Mouse (Mus musculus): ENCODE measurements around the gene Pxdn. TPM values are rescaled to one million over a fixed set of nuclear protein-coding genes. Genes with fewer than 3 reads are reported as not detected.

Gene Pxdn
- total and polyA plus RNA-seq, 3 experiments = 0.04 to 0.21 (median 0.14) TPM

DNA sequence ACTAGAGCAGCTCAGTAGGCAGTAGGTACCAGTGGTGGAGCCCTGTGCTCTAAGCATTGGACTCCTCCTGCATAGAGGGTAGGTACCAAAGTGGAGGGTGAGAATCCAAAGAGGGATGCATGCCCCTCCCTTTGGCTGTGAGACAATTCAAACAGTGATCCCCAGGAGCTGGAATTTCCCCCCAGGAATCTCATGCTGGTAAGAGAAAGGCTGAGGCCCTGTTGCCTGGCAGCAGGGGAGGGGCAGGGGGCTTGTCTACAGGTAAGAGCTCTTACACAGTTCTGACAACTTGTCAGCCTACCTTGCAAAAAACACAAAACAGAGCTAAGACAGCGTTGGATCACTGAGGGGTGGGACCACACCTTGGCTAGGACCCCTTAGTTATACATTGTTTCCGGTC, 3.9 kb upstream of the Pxdn start:
- TF ChIP-seq ZKSCAN1 (IDR thresholded peaks at IDR 0.05; ENCODE audit: borderline replicate concordance, low read depth, low read length) (no peak), MAZ (IDR thresholded peaks at IDR 0.05; ENCODE audit: low read depth, low read length) (no peak), ELF1 (IDR thresholded peaks at IDR 0.05; ENCODE audit: low read depth, low read length) (no peak), SIN3A (IDR thresholded peaks at IDR 0.05; ENCODE audit: low read length) (no peak), ZMIZ1 (IDR thresholded peaks at IDR 0.05; ENCODE audit: low read depth, low read length) (no peak), MXI1 (IDR thresholded peaks at IDR 0.05; ENCODE audit: low read depth, low read length) (no peak), MEF2A (IDR thresholded peaks at IDR 0.05; ENCODE audit: borderline replicate concordance, low read depth, low read length) (no peak), NELFE (IDR thresholded peaks at IDR 0.05; ENCODE audit: low read depth, low read length) (no peak)
- dilution Hi-C loops (cut with MboI; ENCODE audit: extremely low pct_ligation_motif_present, extremely low pct_unique_long_range_greater_than_20kb, low sequenced_read_pairs) (no loop called here), in situ Hi-C loops (cut with MboI; ENCODE audit: low pct_ligation_motif_present, low pct_unique_long_range_greater_than_20kb, low sequenced_read_pairs) (no loop called here)
- Histone ChIP-seq H3K27ac (ENCODE audit: insufficient read depth, low read depth) (no peak overlapping the region), H3K36me3 (replicated peaks in 1 of 2; ENCODE audit: control insufficient read depth in 1 of 2, insufficient read depth in 1 of 2, low read length in 1 of 2) (no peaks in the 10 kb centered on the region), H3K4me2 (ENCODE audit: insufficient read depth, low read depth, poor library complexity, severe bottlenecking) (no peak overlapping the region), H3K4me1 (ENCODE audit: control insufficient read depth in 1 of 2, insufficient read depth in 2 of 2) (peaks cover 3 to 50% of the 10 kb centered on the region in 2 experiments; a peak in 2 of 4 replicates), H3K27me3 (replicated peaks) (no peaks in the 10 kb centered on the region), H3K9me3 (replicated peaks; ENCODE audit: low read length) (peaks cover 4% of the 10 kb centered on the region), H3K4me3 (replicated peaks in 1 of 3; ENCODE audit: low read depth in 2 of 3, low read length in 2 of 3, poor library complexity in 1 of 3) (no peak overlapping the region), H3K79me2 (replicated peaks; ENCODE audit: control insufficient read depth, extremely low read depth, insufficient read depth, poor library complexity, severe bottlenecking) (no peaks in the 10 kb centered on the region), H3K9ac (ENCODE audit: insufficient read depth, low read depth) (no peak overlapping the region)
- DNase-seq (ENCODE audit: extremely low read depth) = no peak

DNA sequence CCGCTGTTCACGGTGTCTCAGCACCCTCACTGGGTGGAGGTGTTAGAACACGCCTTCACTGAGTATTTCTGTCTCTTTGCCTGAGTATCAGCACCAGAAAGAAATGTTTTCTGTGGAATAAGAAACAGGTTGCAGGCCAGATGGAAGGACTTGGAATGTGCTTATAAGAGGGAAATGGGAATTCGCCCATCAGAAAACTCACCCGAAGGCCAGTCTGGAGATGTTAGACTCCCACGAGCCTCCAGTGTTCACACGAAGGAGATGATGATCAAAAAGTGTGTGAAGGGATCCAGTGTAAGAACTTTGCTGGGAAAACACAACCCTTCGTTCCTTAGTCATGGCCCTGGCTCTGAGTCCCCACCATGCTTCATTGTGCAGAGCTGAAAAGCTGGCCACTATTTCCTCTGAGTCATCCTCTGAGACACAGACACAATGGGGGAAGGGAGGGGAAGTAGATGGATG, 3.3 kb upstream of the Pxdn start:
- TF ChIP-seq CTCF (conservative IDR thresholded peaks at IDR 0.05 in 1 of 2, IDR thresholded peaks at IDR 0.05 in 1 of 2; ENCODE audit: low read depth in 2 of 2, low read length in 2 of 2) (no peak), ETS1 (conservative IDR thresholded peaks at IDR 0.05; ENCODE audit: low read depth, low read length) (no peak), RAD21 (IDR thresholded peaks at IDR 0.05; ENCODE audit: low read depth, low read length) (no peak), MEF2A (IDR thresholded peaks at IDR 0.05; ENCODE audit: borderline replicate concordance, low read depth, low read length) (no peak), USF1 (IDR thresholded peaks at IDR 0.05; ENCODE audit: low read depth, low read length) (no peak), HCFC1 (IDR thresholded peaks at IDR 0.05; ENCODE audit: low read depth, low read length) (no peak), KAT2A (IDR thresholded peaks at IDR 0.05; ENCODE audit: insufficient replicate concordance, low read length) (no peak), POLR2AphosphoS2 (IDR thresholded peaks at IDR 0.05; ENCODE audit: low read depth, low read length) (no peak), CHD1 (IDR thresholded peaks at IDR 0.05; ENCODE audit: low read depth, low read length) (no peak), USF2 (conservative IDR thresholded peaks at IDR 0.05; ENCODE audit: low read depth, low read length) (no peak)
- no peak overlapping the region for H3K27ac ChIP-seq (ENCODE audit: insufficient read depth, low read depth)
- no peak overlapping the region for H3K9ac ChIP-seq (ENCODE audit: insufficient read depth, low read depth)
- H3K36me3 ChIP-seq (replicated peaks in 1 of 2; ENCODE audit: control insufficient read depth in 1 of 2, insufficient read depth in 1 of 2, low read length in 1 of 2) = no peaks in the 10 kb centered on the region
- dilution Hi-C loops (cut with MboI; ENCODE audit: extremely low pct_ligation_motif_present, extremely low pct_unique_long_range_greater_than_20kb, low sequenced_read_pairs) (no loop called here), in situ Hi-C loops (cut with MboI; ENCODE audit: low pct_ligation_motif_present, low pct_unique_long_range_greater_than_20kb, low sequenced_read_pairs) (no loop called here)
- H3K4me1 ChIP-seq (ENCODE audit: control insufficient read depth in 1 of 2, insufficient read depth in 2 of 2) = peaks cover 3 to 54% of the 10 kb centered on the region in 2 experiments; a peak in 2 of 4 replicates
- H3K27me3 ChIP-seq (replicated peaks) = no peaks in the 10 kb centered on the region
- peak; percentile 39 for DNase-seq (ENCODE audit: extremely low read depth)
- no peak overlapping the region for H3K4me2 ChIP-seq (ENCODE audit: insufficient read depth, low read depth, poor library complexity, severe bottlenecking)
- H3K79me2 ChIP-seq (replicated peaks; ENCODE audit: control insufficient read depth, extremely low read depth, insufficient read depth, poor library complexity, severe bottlenecking) = no peaks in the 10 kb centered on the region
- H3K4me3 ChIP-seq (replicated peaks in 1 of 3; ENCODE audit: low read depth in 2 of 3, low read length in 2 of 3, poor library complexity in 1 of 3) = no peak overlapping the region
- H3K9me3 ChIP-seq (replicated peaks; ENCODE audit: low read length) = peaks cover 4% of the 10 kb centered on the region

All from CH12.LX (cell line).